Mouse (Mus musculus): ENCODE data around the gene Gm20716.

- no peak for TF ChIP-seq EP300 (IDR thresholded peaks at IDR 0.05; ENCODE audit: low read depth in 1 of 2, low read length in 2 of 2)
- peak; percentile 37 to 62 (median 58) for TF ChIP-seq CTCF (IDR thresholded peaks at IDR 0.05 in 2 of 3, conservative IDR thresholded peaks at IDR 0.05 in 1 of 3; ENCODE audit: control insufficient read depth in 1 of 3, insufficient read depth in 1 of 3, low read depth in 2 of 3, low read length in 3 of 3, poor library complexity in 1 of 3, severe bottlenecking in 1 of 3)
- TF ChIP-seq MAZ (IDR thresholded peaks at IDR 0.05; ENCODE audit: low read depth, low read length): no peak
- no peak for TF ChIP-seq USF1 (IDR thresholded peaks at IDR 0.05; ENCODE audit: low read depth, low read length)
- no peak for TF ChIP-seq TAL1 (IDR thresholded peaks at IDR 0.05; ENCODE audit: low read length)
- no peak for TF ChIP-seq MAX (IDR thresholded peaks at IDR 0.05; ENCODE audit: low read length)
- TF ChIP-seq MAFK (IDR thresholded peaks at IDR 0.05; ENCODE audit: borderline replicate concordance, low read depth, low read length): no peak
- no peak for TF ChIP-seq POLR2A (IDR thresholded peaks at IDR 0.05; ENCODE audit: control insufficient read depth in 1 of 2, insufficient read depth in 1 of 2, low read depth in 1 of 2, low read length in 2 of 2, poor library complexity in 1 of 2)
- TF ChIP-seq GATA1 (IDR thresholded peaks at IDR 0.05; ENCODE audit: low read depth, low read length): no peak
- TF ChIP-seq UBTF (IDR thresholded peaks at IDR 0.05; ENCODE audit: borderline replicate concordance, insufficient read depth, low read depth, low read length): no peak
- TF ChIP-seq HCFC1 (IDR thresholded peaks at IDR 0.05; ENCODE audit: low read depth, low read length): no peak
These were observed 18.7 kb upstream of the Gm20716 start for GRCm38 (mm10) chr2:168248856-168249245.

Measured in MEL (cell line).